Mouse (Mus musculus): ENCODE results near the gene Il27. TPM values are rescaled to one million over a fixed set of nuclear protein-coding genes. Genes with fewer than 3 reads are reported as not detected.

The Il27 gene
- 0.17 and 0.31 TPM in 2 replicates for polyA plus RNA-seq (2012; rRNA removed)

DNA sequence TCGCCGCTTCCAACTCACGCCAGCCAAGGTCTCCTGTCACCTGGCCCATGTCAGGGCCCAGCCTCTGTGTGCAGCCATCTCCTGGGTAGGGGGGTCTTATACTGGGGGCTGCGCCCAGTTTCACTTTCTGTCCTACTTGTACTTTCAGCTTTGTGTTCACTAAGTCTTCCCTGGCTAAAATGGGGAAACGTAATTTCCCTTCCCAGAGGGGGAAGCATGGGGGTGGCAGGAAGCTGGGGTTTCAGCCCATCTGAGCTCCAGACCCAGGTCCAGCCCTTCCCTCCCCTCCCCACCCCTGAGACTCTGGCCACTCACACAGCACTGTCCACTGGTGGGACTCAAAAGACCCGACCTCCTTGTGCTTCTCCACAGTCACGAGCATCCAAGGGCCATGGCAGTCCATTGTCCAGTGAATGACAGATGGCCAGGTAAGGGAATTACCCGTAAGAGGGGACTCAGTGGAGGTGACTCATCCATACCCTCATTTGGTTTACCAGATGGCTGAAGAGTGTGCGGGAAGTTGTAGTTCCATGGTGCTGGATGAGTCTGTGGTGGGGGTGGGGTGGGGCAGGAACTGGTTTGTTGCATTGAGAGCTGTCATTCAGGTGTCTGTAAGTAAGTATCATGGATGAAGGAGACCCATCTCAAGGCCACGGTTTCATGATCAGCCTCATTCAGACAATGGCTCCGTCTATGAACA is at the start of gene Il27:
Gene Il27 (minus strand): TSS at position 80 of the 700 bp plus-strand sequence.

DNA sequence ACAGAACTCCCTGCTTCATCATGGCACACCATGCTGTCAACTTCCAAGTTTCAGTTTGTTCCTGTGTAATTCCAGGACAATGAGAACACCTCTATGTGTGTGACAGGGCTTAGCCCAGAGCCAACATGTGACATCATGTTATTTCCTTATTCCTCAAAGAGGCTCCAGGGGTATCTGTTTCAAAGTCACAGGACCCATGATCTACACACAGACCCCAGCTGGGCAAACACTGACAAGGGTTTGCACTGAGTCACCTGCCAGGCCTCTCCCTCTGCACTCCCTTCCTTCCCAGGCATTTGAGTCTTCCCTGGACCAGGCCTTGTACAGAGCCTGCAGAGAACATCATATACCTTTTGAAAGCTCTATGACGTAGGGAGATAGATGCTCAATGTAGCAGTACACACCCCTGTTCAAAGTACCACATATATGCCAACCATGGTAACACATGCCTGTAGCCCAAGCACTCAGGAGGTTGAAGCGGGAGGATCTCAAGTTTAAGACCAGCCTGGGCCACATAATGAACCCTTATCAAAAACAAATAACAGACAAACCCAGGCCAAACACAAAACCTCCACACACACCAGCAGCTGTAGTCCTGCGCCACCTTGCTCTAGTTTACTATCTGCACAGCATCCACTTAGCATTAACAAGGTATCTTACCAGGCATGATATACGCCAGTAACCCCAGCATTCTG is 36.2 kb upstream of the Il27 start, which contains the start of gene Nupr1:
Gene Nupr1 (minus strand): TSS at position 38 of the 695 bp plus-strand sequence.

DNA sequence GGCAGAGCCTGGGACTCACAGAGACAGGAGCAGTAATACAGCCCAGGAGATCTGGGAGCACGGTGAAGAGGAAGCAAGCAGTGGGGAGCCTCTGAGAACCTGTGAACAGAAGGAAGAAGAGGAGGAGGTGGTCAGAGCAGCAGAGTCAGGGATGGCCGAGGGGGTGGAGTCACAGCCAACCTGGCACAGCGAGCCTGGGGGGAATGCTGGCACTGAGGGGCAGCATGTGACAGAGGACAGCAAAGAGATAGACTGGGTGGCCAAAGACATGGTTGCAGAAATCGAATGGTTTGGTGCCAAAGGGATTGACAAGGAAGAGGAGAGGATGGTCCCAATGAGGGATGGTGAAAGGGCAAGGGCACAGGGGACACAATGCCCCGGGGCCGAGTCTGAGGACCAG is 9.0 kb downstream of the Il27 start, which contains the start of gene Cln3:
Gene Cln3 (minus strand): TSS at position 101 of the 400 bp plus-strand sequence.

DNA sequence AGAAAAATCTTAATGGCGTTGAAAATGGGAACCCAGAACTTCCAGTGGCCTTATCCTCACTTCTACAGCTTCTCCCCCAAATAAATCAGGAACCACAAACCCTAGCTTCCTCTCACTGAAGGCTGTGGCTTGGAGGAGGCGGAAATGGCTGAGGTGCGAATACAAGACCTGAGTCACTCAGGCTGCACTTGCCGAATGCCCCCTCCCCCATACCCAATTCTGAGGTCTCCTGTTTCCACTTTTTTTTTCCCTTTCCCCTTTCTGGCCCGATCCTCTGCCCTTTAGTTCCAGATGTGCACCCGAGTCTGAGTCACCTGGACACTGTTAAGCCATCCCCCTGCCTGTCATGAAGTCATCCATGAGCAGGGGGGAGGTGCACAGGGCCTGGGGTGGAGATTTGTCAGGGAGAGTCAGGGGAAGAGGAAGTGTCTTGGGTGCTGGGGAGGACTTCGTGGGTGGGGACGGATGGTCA is 10.2 kb downstream of the Il27 start, which contains the start of gene Apobr:
Gene Apobr (plus strand): TSS at position 437 of the 472 bp plus-strand sequence.

DNA sequence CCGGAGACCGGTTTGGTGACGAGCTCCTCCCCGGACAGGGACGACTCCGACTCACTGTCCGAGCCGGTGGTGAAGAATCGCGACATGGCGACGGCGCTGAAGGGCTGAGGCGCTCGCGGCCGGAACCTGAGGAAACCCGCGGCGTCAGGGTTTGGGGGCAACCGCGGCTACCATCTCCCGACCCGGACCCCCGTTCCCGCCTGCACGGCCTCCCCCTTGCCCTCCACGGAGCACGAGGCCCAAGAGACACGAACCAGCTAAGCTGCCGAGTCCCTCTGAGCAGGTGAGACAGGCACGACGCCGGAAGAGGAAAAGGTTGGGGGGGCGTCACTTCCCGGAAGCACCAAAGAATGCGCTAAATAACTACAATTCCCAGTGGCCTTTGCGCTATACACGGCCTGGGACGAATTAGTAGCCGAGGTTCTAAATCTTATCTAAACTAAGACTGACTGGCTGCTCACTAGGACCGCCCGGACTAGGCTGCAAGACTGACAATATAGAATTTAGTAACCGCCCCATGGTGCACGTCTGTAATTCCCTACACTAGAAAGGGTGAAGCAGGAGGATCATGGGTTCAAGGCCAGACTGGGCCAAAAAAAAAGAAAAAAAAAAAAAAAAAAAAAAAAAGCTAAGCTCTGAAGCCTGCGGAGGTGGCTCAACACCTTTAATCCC is 28.5 kb downstream of the Il27 start, which contains the start of gene Eif3c:
Gene Eif3c (minus strand): TSS at position 318 of the 672 bp plus-strand sequence.

Other genes starting within 250 kb of the Il27 start
- gene Lat, start 225.4 kb downstream of the Il27 start, polyA plus RNA-seq (2012; rRNA removed) = 7.4 and 7.7 TPM in 2 replicates
- 28.2 and 28.3 TPM in 2 replicates for gene Spns1, start 217.5 kb downstream of the Il27 start, polyA plus RNA-seq (2012; rRNA removed)
- 4.7 and 5.4 TPM in 2 replicates for gene Nfatc2ip, start 198.2 kb downstream of the Il27 start, polyA plus RNA-seq (2012; rRNA removed)
- gene Cd19, start 180.1 kb downstream of the Il27 start, polyA plus RNA-seq (2012; rRNA removed) = 6.5 and 8.9 TPM in 2 replicates
- 6.4 and 6.5 TPM in 2 replicates for gene Rabep2, start 166.2 kb downstream of the Il27 start, polyA plus RNA-seq (2012; rRNA removed)
- 0.16 and 0.67 TPM in 2 replicates for gene Atp2a1, start 131.8 kb downstream of the Il27 start, polyA plus RNA-seq (2012; rRNA removed)
- 17.2 and 21.4 TPM in 2 replicates for gene Sh2b1, start 119.5 kb downstream of the Il27 start, polyA plus RNA-seq (2012; rRNA removed)
- 66.4 and 78.6 TPM in 2 replicates for gene Tufm, start 107.6 kb downstream of the Il27 start, polyA plus RNA-seq (2012; rRNA removed)
- 25.1 and 32.3 TPM in 2 replicates for gene Atxn2l, start 91.5 kb downstream of the Il27 start, polyA plus RNA-seq (2012; rRNA removed)
- 49.9 and 50.0 TPM in 2 replicates for gene Eif3c, start 28.5 kb downstream of the Il27 start, polyA plus RNA-seq (2012; rRNA removed)
- gene Apobr, start 10.0 kb downstream of the Il27 start, polyA plus RNA-seq (2012; rRNA removed) = 4.2 and 5.8 TPM in 2 replicates
- gene Cln3, start 9.1 kb downstream of the Il27 start, polyA plus RNA-seq (2012; rRNA removed) = 17.9 and 19.2 TPM in 2 replicates
- 10.2 and 11.1 TPM in 2 replicates for gene Nupr1, start 35.9 kb upstream of the Il27 start, polyA plus RNA-seq (2012; rRNA removed)
- 17.2 and 19.9 TPM in 2 replicates for gene Sgf29, start 54.4 kb upstream of the Il27 start, polyA plus RNA-seq (2012; rRNA removed)
- 166 and 169 TPM in 2 replicates for gene Sult1a1, start 81.5 kb upstream of the Il27 start, polyA plus RNA-seq (2012; rRNA removed)
- 25.7 and 39.5 TPM in 2 replicates for gene Bola2, start 100.5 kb upstream of the Il27 start, polyA plus RNA-seq (2012; rRNA removed)
- gene Slx1b, start 100.8 kb upstream of the Il27 start, polyA plus RNA-seq (2012; rRNA removed) = 5.9 and 7.2 TPM in 2 replicates
- gene Coro1a, start 112.8 kb upstream of the Il27 start, polyA plus RNA-seq (2012; rRNA removed) = 105 and 119 TPM in 2 replicates
- gene Mapk3, start 164.7 kb upstream of the Il27 start, polyA plus RNA-seq (2012; rRNA removed) = 44.6 and 47.3 TPM in 2 replicates
- 3.1 and 4.0 TPM in 2 replicates for gene Gdpd3, start 171.4 kb upstream of the Il27 start, polyA plus RNA-seq (2012; rRNA removed)
- gene Ypel3, start 182.0 kb upstream of the Il27 start, polyA plus RNA-seq (2012; rRNA removed) = 84.2 and 96.1 TPM in 2 replicates
- gene Tbx6, start 186.5 kb upstream of the Il27 start, polyA plus RNA-seq (2012; rRNA removed) = 1.6 TPM in 2 replicates
- 70.6 and 72.5 TPM in 2 replicates for gene Ppp4c, start 197.6 kb upstream of the Il27 start, polyA plus RNA-seq (2012; rRNA removed)
- gene Fam57b, start 202.7 kb upstream of the Il27 start, polyA plus RNA-seq (2012; rRNA removed) = 0.75 and 1.6 TPM in 2 replicates
- not detected in 2 replicates for gene 4930451I11Rik, start 236.7 kb upstream of the Il27 start, polyA plus RNA-seq (2012; rRNA removed)